Mouse (Mus musculus): ENCODE data around the gene Adh4. TPM values are rescaled to one million over a fixed set of nuclear protein-coding genes. Genes with fewer than 3 reads are reported as not detected.
"Not testable (repeated sequence)": the region's sequence is repeated elsewhere in the genome, so short reads cannot be mapped to it uniquely, and the experiment has no call there.

Gene Adh4
- polyA plus RNA-seq, 1 experiment from 2014 or later, result not detected

DNA sequence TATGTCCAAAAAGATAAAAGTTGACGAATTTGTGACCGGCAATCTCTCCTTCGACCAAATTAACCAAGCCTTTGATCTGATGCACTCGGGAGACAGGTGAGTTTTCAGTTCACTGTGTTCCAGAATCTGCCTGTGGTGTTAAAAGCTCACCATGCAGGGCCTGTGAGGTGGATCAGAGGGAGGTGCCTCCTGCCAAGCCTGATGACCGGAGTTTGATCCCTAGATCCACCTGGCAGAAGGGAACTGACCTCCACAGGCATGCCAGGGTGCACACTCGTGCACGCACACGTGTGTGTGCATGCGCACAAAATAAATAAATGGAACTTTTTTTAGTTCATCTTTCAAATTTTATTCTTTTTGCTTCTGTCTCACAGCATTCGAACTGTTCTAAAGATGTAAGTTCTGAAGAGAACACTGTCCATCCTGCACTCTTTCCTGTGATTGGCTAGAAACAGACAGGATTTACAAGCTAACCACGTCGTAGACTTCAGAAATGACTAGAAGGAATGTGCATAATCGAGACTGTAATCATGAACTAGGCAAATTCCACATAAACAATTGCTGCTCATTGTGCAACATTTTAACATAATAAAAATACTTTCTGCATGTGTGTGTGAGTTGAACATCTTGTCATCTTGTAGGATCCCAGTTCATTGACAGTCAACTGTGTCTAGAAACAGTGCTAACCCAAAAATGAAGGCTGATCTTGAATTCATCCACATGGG is 39.6 kb downstream of the Adh4 start:
- 93% methylated on average over 13 of the region's 13 CpGs for WGBS
- no peaks in the 10 kb centered on the region for H3K9me3 ChIP-seq (replicated peaks)
- DNase-seq (ENCODE audit: low spot score), result no peak
- H3K36me3 ChIP-seq, result peaks cover 100% of the 10 kb centered on the region
- no peak overlapping the region for H3K4me3 ChIP-seq
- no peak overlapping the region for H3K27ac ChIP-seq
- no peaks in the 10 kb centered on the region for H3K4me1 ChIP-seq
- H3K27me3 ChIP-seq (ENCODE audit: low read depth, poor library complexity, severe bottlenecking), result no peaks in the 10 kb centered on the region

DNA sequence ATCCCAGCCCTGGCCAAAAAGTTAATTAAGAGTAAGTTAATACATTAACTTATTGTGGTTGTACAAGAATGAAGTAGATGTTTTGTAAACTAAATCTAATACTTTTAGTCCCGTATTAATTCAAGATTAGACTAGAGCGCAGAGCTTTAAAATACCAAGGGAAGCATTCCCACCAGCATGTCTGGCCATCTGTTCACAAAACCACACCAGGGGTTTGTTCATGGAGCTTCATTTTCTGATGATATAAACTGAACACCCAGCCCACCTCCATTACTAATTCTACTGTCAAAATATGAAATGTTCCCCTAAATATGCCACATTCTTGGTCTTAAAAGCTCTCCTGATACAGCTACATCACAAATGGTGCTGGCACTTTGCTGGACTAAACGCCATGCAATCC is 43.2 kb downstream of the Adh4 start:
- 95% methylated on average over 3 of the region's 3 CpGs for WGBS
- H3K36me3 ChIP-seq, result peaks cover 98% of the 10 kb centered on the region

DNA sequence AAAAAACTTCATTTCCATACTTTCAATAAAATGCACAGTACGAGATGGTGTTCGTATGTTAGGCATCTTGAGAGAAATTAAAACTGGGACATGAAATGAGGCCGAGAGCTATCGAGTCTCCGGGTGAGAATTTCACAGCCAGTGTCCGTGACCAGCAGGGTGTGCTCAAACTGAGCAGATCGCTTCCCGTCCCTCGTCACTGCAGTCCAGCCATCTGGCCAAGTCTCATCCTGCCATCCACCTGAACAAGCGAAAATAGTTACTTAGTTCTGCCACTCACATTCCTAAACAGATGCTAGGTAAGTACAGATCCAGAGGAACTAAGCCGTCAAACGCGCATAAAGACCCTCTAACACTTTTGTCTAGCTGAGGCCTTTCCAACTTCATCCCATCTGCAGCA is 45.0 kb downstream of the Adh4 start:
- Histone ChIP-seq H3K36me3 (peaks cover 96% of the 10 kb centered on the region), H3K4me3 (no peak overlapping the region), H3K4me1 (no peaks in the 10 kb centered on the region), H3K27ac (no peak overlapping the region), H3K9me3 (replicated peaks) (no peaks in the 10 kb centered on the region), H3K27me3 (ENCODE audit: low read depth, poor library complexity, severe bottlenecking) (no peaks in the 10 kb centered on the region)
- DNase-seq (ENCODE audit: low spot score), result no peak
- WGBS, result 91% methylated on average over 13 of the region's 13 CpGs

More for the DNA sequence above, 43.2 kb downstream of the Adh4 start:
- H3K4me3 ChIP-seq, result no peak overlapping the region
- DNase-seq (ENCODE audit: low spot score), result no peak
- no peaks in the 10 kb centered on the region for H3K27me3 ChIP-seq (ENCODE audit: low read depth, poor library complexity, severe bottlenecking)
- H3K9me3 ChIP-seq (replicated peaks), result no peaks in the 10 kb centered on the region
- no peak overlapping the region for H3K27ac ChIP-seq
- no peaks in the 10 kb centered on the region for H3K4me1 ChIP-seq

DNA sequence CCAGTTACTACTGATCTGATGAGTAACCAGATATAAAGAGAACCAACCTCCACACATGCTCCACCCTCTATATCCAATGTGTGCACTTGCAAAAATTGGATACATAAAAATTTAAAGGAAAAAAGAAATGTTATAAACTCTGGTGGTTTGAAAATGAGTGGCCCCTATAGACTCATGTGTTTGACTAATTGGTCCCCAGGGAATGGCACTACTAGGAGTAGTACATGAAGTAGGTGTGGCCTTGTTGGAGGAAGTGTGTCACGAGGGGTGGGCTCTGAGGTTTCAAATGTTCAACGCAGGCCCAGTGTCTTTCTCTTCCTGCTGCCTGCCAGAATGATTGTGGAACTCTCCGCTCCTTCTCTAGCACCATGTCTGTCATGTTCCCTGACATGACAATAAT is 46.6 kb downstream of the Adh4 start:
- WGBS, result 92% methylated on average over 3 of the region's 3 CpGs
- H3K4me3 ChIP-seq, result no peak overlapping the region
- peaks cover 96% of the 10 kb centered on the region for H3K36me3 ChIP-seq
- DNase-seq (ENCODE audit: low spot score), result no peak
- H3K9me3 ChIP-seq (replicated peaks), result no peaks in the 10 kb centered on the region
- no peak overlapping the region for H3K27ac ChIP-seq
- H3K27me3 ChIP-seq (ENCODE audit: low read depth, poor library complexity, severe bottlenecking), result no peaks in the 10 kb centered on the region
- H3K4me1 ChIP-seq, result no peaks in the 10 kb centered on the region

DNA sequence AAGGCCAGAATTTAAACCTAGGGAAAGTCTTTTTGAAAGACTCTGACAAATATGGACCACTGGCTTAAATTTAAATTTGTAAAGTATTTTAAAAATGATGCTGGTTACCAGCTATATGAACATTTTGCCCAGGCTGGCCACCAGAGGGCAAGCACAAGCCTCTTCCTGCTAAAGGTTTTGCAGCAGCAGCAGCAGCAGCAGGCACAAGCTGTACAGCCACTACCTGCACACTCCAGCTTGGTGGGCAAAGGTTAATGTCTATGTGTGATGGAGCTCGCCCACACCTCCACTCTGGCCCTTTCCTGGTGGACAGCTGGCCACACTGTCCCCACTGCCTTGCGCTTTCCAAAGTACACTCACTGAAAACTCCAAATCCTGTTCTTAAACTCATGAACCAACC is 47.9 kb downstream of the Adh4 start:
- WGBS, result 82% methylated on average over 2 of the region's 2 CpGs
- Histone ChIP-seq H3K4me3 (no peak overlapping the region), H3K27ac (no peak overlapping the region), H3K4me1 (no peaks in the 10 kb centered on the region), H3K36me3 (peaks cover 96% of the 10 kb centered on the region), H3K27me3 (ENCODE audit: low read depth, poor library complexity, severe bottlenecking) (no peaks in the 10 kb centered on the region), H3K9me3 (replicated peaks) (no peaks in the 10 kb centered on the region)
- DNase-seq (ENCODE audit: low spot score), result peak; percentile 64

DNA sequence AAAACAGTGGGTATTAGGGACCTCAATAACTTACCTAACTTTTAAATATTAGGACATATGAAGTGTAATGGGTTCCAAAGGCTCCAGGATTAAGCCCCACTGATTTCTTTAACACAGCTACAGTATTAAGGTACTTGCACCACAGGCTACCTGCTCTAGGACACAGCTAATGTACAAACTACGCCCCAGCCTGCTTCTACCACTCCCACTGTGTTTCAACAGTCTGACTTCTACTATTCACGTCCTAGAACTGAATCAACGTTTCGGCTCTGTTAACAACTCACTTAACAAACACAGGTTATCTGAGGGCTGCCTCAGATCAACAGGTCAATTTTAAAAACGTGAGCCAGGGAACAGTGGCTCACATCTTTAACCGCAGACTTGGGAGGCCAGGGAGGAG is 48.5 kb downstream of the Adh4 start:
- no peak overlapping the region for H3K27ac ChIP-seq
- DNase-seq (ENCODE audit: low spot score), result no peak
- H3K27me3 ChIP-seq (ENCODE audit: low read depth, poor library complexity, severe bottlenecking), result no peaks in the 10 kb centered on the region
- H3K36me3 ChIP-seq, result peaks cover 96% of the 10 kb centered on the region
- H3K4me3 ChIP-seq, result no peak overlapping the region
- WGBS, result 92% methylated on average over 6 of the region's 6 CpGs
- H3K4me1 ChIP-seq, result no peaks in the 10 kb centered on the region
- no peaks in the 10 kb centered on the region for H3K9me3 ChIP-seq (replicated peaks)

DNA sequence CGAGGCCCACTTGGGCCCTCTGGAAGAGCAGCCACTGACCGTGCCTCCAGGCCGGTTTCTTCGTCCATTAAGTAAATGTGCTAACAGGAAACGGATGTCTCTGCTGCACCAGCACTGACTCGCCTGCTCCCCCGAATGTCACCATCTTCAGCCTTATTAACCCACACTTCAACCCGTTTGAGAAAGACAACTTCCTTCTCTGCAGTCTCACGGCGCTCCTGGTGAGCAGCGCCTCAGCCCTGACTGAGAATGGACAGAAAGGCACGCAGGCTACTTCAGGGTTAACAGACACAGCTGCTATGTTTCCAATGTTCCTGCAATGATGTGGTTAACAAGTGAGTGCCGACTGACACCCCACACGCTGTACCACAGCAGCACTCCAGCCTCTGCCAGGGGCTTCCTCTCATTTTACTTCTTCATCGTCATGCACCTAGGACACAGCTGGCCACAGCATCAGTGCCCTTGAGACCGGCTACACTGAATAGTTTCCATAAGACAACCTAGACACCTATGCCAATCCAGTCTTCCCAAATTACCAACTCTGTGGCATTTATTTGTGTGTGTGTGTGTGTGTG is 49.4 kb downstream of the Adh4 start:
- H3K36me3 ChIP-seq, result peaks cover 96% of the 10 kb centered on the region
- no peaks in the 10 kb centered on the region for H3K4me1 ChIP-seq
- no peaks in the 10 kb centered on the region for H3K9me3 ChIP-seq (replicated peaks)
- H3K4me3 ChIP-seq, result no peak overlapping the region
- H3K27me3 ChIP-seq (ENCODE audit: low read depth, poor library complexity, severe bottlenecking), result no peaks in the 10 kb centered on the region
- WGBS, result 77% methylated on average over 16 of the region's 16 CpGs
- no peak for DNase-seq (ENCODE audit: low spot score)
- H3K27ac ChIP-seq, result no peak overlapping the region

DNA sequence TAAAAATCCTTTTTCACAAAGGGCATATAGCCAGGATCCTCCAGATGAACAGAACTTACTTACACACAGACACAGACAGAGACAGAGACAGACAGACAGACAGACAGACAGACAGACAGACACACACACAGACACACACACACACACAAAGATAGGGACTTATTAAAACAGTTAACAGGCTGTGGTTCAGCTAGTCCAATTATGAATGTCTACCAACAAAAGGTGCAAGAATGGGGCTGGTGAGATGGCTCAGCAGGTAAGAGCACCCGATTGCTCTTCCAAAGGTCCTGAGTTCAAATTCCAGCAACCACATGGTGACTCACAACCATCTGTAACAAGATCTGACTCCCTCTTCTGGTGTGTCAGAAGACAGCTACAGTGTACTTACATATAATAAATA is 51.4 kb downstream of the Adh4 start:
- not testable (repeated sequence) for H3K4me1 ChIP-seq; H3K27ac ChIP-seq; H3K9me3 ChIP-seq (replicated peaks); H3K4me3 ChIP-seq; DNase-seq (ENCODE audit: low spot score); H3K27me3 ChIP-seq (ENCODE audit: low read depth, poor library complexity, severe bottlenecking)
- WGBS, result 100% methylated on average over 1 of the region's 1 CpGs
- peaks cover 96% of the 10 kb centered on the region for H3K36me3 ChIP-seq

DNA sequence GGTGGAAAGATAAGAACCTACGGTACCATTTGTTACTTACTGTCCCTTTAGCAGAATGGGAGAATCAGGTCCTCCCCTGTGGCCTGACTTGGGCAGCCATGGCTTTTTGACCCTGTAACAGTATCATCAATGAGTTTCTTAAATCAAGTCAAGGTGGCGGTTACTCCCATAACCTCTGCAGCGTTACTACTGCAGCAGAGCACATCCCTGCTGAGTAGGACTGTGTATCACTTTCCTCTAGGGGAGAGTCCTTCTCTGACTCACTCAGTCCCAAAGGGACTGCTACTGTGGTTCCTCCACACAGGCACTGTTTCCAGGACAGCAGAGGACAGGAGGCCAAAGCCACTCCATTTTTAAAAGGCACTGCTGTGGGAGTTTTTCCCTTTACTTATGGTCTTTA is 55.8 kb downstream of the Adh4 start:
- no peak overlapping the region for H3K4me3 ChIP-seq
- 89% methylated on average over 3 of the region's 3 CpGs for WGBS
- no peaks in the 10 kb centered on the region for H3K27me3 ChIP-seq (ENCODE audit: low read depth, poor library complexity, severe bottlenecking)
- H3K9me3 ChIP-seq (replicated peaks), result no peaks in the 10 kb centered on the region
- DNase-seq (ENCODE audit: low spot score), result no peak
- H3K4me1 ChIP-seq, result no peaks in the 10 kb centered on the region
- no peak overlapping the region for H3K27ac ChIP-seq
- H3K36me3 ChIP-seq, result peaks cover 95% of the 10 kb centered on the region

DNA sequence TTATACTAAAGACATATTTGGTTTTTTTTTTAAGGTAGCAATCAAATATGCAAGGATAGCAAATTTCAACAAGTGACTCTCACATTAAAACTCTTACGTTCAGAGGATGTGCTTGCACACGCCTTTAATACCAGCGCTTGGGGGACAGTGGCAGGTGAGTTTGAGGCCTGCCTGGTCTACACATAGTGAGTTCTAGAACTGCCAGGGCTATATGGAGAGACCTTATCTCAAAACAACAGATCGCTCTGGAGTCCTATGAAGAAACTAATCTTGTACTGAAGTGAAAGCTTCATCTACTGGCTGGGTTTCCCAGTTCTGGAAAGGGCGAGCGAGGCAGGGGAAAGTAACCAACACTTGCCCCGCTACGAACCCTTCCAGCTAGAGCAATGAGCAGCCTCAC is 64.2 kb downstream of the Adh4 start:
- no peak overlapping the region for H3K27ac ChIP-seq
- H3K4me3 ChIP-seq, result no peak overlapping the region
- DNase-seq (ENCODE audit: low spot score), result no peak
- no peaks in the 10 kb centered on the region for H3K9me3 ChIP-seq (replicated peaks)
- 98% methylated on average over 8 of the region's 8 CpGs for WGBS
- peaks cover 82% of the 10 kb centered on the region for H3K36me3 ChIP-seq
- H3K4me1 ChIP-seq, result no peaks in the 10 kb centered on the region
- no peaks in the 10 kb centered on the region for H3K27me3 ChIP-seq (ENCODE audit: low read depth, poor library complexity, severe bottlenecking)

Other genes with a start within 250 kb of the Adh4 start
- gene 4930579F01Rik, start 221.6 kb upstream of the Adh4 start, polyA plus RNA-seq (2016; fragmentation: Nextera tagmentation; extraction: Ambion mirVana), result not detected in 2 replicates
- 0.20 TPM in 1 of 2 replicates, not detected in the other for gene Adh7, start 197.7 kb upstream of the Adh4 start, polyA plus RNA-seq (2016; fragmentation: Nextera tagmentation; extraction: Ambion mirVana)
- 2.5 and 3.3 TPM in 2 replicates for gene Adh1, start 154.5 kb upstream of the Adh4 start, polyA plus RNA-seq (2016; fragmentation: Nextera tagmentation; extraction: Ambion mirVana)
- gene Adh6a, start 102.2 kb upstream of the Adh4 start, polyA plus RNA-seq (2016; fragmentation: Nextera tagmentation; extraction: Ambion mirVana), result not detected in 2 replicates
- gene Adh6b, start 73.7 kb upstream of the Adh4 start, polyA plus RNA-seq (2016; fragmentation: Nextera tagmentation; extraction: Ambion mirVana), result 0.81 and 1.2 TPM in 2 replicates
- gene Adh5, start 27.6 kb downstream of the Adh4 start, polyA plus RNA-seq (2016; fragmentation: Nextera tagmentation; extraction: Ambion mirVana), result 256 and 282 TPM in 2 replicates
- gene Metap1, start 74.0 kb downstream of the Adh4 start, polyA plus RNA-seq (2016; fragmentation: Nextera tagmentation; extraction: Ambion mirVana), result 49.7 and 51.1 TPM in 2 replicates
- 540 and 565 TPM in 2 replicates for gene Eif4e, start 110.7 kb downstream of the Adh4 start, polyA plus RNA-seq (2016; fragmentation: Nextera tagmentation; extraction: Ambion mirVana)

Measured in limb, embryonic 10.5 days (tissue).